In genomic region chr12:70613244-70613643, GRCm38 (mm10) we compare ENCODE assay signal across 27 mouse cellular contexts.
DNase-seq lines count a peak whose midpoint lies in the region; TF ChIP-seq lines count a peak whose summit lies in the region.
"Had no signal": no experiment of that assay in that cellular context is flagged by ENCODE, and none has a peak within 500 bp of the region (broad histone marks: within the 10 kb centered on the region; RNA-seq: fewer than 3 reads in every experiment).

No protein-coding gene starts in this region.

- H3K9me3 ChIP-seq in forebrain, embryonic 10.5 days, result no peaks in the 10 kb centered on the region
- H3K9me3 ChIP-seq: embryonic facial prominence, embryonic 13.5 days; embryonic facial prominence, embryonic 15.5 days; forebrain, embryonic 13.5 days; forebrain, embryonic 15.5 days; G1E had no signal

- WGBS in lung, adult 2 months, result 57% methylated on average over 5 of the region's 5 CpGs
- 90% methylated on average over 5 of the region's 5 CpGs for WGBS in forebrain, embryonic 10.5 days

- intact Hi-C loops in heart, postnatal 36 days (cut with DNase I), result no loop called here

- H3K4me1 ChIP-seq in lung, adult 2 months (ENCODE audit: control insufficient read depth, insufficient read depth, low read length), result peaks cover 29% of the 10 kb centered on the region
- H3K4me1 ChIP-seq in forebrain, embryonic 10.5 days, result peaks cover 7% of the 10 kb centered on the region; the same call in 1 of the 2 replicates
- H3K4me1 ChIP-seq: forebrain, embryonic 13.5 days; forebrain, embryonic 15.5 days had no signal

- peak; percentile 84 for DNase-seq in heart, adult 11 months
- DNase-seq in heart, postnatal 36 days, result no peak
- DNase-seq in lung, postnatal 36 days, result peak; percentile 21
- DNase-seq in lung, adult 2 months, result no peak
- DNase-seq in 416B (ENCODE audit: low read depth) (peak; percentile 21), MN1 (ENCODE audit: low spot score) (peak; percentile 42)
- DNase-seq in forebrain, embryonic 10.5 days (ENCODE audit: extremely low spot score, low spot score), result no peak
- DNase-seq in urinary bladder, postnatal 10 days (ENCODE audit: low spot score), result no peak
- DNase-seq: adrenal gland, adult 2 months; adrenal gland, postnatal 10 days; adrenal gland, postnatal 25 days; B cell, adult 2 months; cerebellum, adult 11 months; cerebellum, adult 18-20 months; cerebellum, adult 8-10 months; cerebellum, adult 9-11 months; cerebellum, postnatal 14 days; cerebellum, postnatal 36 days; embryo, embryonic 11 days; forebrain, postnatal 0 days had no signal

- H3K27me3 ChIP-seq in forebrain, embryonic 10.5 days (ENCODE audit: poor library complexity, severe bottlenecking), result no peaks in the 10 kb centered on the region
- H3K27me3 ChIP-seq: CH12.LX; embryonic facial prominence, embryonic 13.5 days; embryonic facial prominence, embryonic 15.5 days; forebrain, embryonic 13.5 days; forebrain, embryonic 15.5 days had no signal

- TF ChIP-seq POLR2A in lung, adult 2 months (IDR thresholded peaks at IDR 0.05; ENCODE audit: borderline replicate concordance, extremely low read depth, low read depth, low read length), result no peak

- H3K4me3 ChIP-seq in lung, adult 2 months (replicated peaks; ENCODE audit: extremely low read depth, low read depth, low read length), result no peak overlapping the region
- H3K4me3 ChIP-seq in forebrain, embryonic 10.5 days, result no peak overlapping the region
- H3K4me3 ChIP-seq: embryonic facial prominence, embryonic 13.5 days; embryonic facial prominence, embryonic 15.5 days; erythroblast, embryonic 14.5 days; forebrain, embryonic 13.5 days; forebrain, embryonic 15.5 days had no signal

- TF ChIP-seq CTCF in lung, adult 2 months (IDR thresholded peaks at IDR 0.05; ENCODE audit: insufficient read depth, low read length), result no peak

- H3K36me3 ChIP-seq in forebrain, embryonic 10.5 days (replicated peaks), result no peaks in the 10 kb centered on the region
- H3K36me3 ChIP-seq: embryonic facial prominence, embryonic 13.5 days; embryonic facial prominence, embryonic 15.5 days; forebrain, embryonic 15.5 days; G1E had no signal

- no peak overlapping the region for H3K27ac ChIP-seq in forebrain, embryonic 10.5 days
- H3K27ac ChIP-seq: embryonic facial prominence, embryonic 13.5 days; embryonic facial prominence, embryonic 15.5 days; forebrain, embryonic 13.5 days; forebrain, embryonic 15.5 days had no signal

Comparison
In these comparisons a context has a peak if more than half of its experiments do, and no peak if none do; other contexts are left out.
1. DNase-seq: peak in heart, adult 11 months (single experiment), lung, postnatal 36 days (single experiment), 416B (single experiment) and MN1 (single experiment); none in heart, postnatal 36 days (0 of 2), lung, adult 2 months (single experiment), forebrain, embryonic 10.5 days (single experiment) and urinary bladder, postnatal 10 days (single experiment).